Mouse (Mus musculus): ENCODE measurements around the gene Samm50. TPM values are rescaled to one million over a fixed set of nuclear protein-coding genes. Genes with fewer than 3 reads are reported as not detected.

Samm50 gene
- polyA plus RNA-seq, 1 experiment from 2014 or later = 90.6 TPM

DNA sequence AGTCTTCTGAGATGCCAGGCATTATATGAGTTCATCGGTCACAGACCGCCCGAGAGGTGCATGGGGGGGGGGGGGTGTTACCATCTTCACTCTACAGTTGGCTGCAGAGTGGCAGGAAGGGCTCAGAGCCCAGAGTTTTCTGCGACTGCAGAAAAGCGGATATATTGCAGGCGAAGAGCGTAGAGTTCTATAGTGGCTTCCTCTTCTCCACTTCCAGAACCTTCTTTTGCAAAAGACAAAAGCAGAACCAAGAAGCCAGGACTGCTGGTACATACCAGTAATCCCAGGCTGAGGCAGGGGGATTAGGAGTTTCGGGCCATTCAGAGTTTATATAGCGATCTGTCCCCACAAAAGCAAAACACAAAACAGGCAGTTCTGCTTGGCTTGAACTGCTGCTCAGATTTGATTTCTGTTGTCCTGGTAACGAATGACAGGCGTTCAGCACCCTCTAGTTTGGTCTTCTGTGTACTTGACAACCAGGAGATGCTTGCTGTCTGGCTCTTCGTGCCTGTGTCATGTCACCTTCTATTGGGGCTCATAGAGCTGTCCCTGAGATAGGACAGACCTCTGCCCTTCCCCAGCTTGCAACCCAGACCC is 64.3 kb downstream of the Samm50 start:
- H3K36me3 ChIP-seq (ENCODE audit: control insufficient read depth, insufficient read depth, low read length) = no peaks in the 10 kb centered on the region
- no peaks in the 10 kb centered on the region for H3K27me3 ChIP-seq (ENCODE audit: control insufficient read depth, insufficient read depth, low read depth, low read length)
- H3K4me1 ChIP-seq (ENCODE audit: control insufficient read depth, insufficient read depth, low read length) = peaks cover 28% of the 10 kb centered on the region
- ATAC-seq = no peak
- H3K9ac ChIP-seq (ENCODE audit: low read depth, low read length) = no peak overlapping the region
- 42% methylated on average over 12 of the region's 12 CpGs for WGBS
- 0 out of 2 replicates have a peak overlapping the region, but pooled peaks have one; percentile 24 for H3K27ac ChIP-seq (ENCODE audit: low read length)
- no peak overlapping the region for H3K4me3 ChIP-seq (ENCODE audit: low read depth, low read length)
- H3K9me3 ChIP-seq (replicated peaks; ENCODE audit: control insufficient read depth, low read length, poor library complexity, severe bottlenecking) = no peaks in the 10 kb centered on the region
- H3K4me2 ChIP-seq (ENCODE audit: low read length) = no peak overlapping the region

DNA sequence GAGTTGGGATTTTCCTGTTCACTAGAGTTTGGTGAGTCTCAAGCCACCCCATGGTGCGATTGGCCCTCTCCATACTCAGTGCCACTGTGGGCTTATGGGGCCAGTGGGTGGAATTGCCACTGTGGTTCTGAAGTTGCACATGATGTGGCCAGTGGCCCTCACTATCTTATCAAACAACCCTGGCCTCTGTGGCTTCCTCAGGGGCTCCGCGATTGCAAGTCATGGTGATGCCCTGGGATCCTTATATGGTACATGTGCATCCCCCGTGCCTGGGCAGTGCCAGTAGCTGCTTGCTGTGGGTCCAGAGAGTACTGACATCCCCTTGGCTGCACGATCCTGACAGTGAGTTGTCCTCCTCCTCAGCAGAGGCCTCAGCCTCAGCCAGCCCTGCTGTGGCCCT is 64.8 kb downstream of the Samm50 start:
- 90% methylated on average over 5 of the region's 5 CpGs for WGBS
- no peak overlapping the region for H3K4me3 ChIP-seq (ENCODE audit: low read depth, low read length)
- H3K9me3 ChIP-seq (replicated peaks; ENCODE audit: control insufficient read depth, low read length, poor library complexity, severe bottlenecking) = no peaks in the 10 kb centered on the region
- no peak overlapping the region for H3K27ac ChIP-seq (ENCODE audit: low read length)
- no peak for ATAC-seq
- H3K36me3 ChIP-seq (ENCODE audit: control insufficient read depth, insufficient read depth, low read length) = no peaks in the 10 kb centered on the region
- H3K9ac ChIP-seq (ENCODE audit: low read depth, low read length) = no peak overlapping the region
- H3K27me3 ChIP-seq (ENCODE audit: control insufficient read depth, insufficient read depth, low read depth, low read length) = no peaks in the 10 kb centered on the region
- no peak overlapping the region for H3K4me2 ChIP-seq (ENCODE audit: low read length)
- H3K4me1 ChIP-seq (ENCODE audit: control insufficient read depth, insufficient read depth, low read length) = peaks cover 28% of the 10 kb centered on the region

DNA sequence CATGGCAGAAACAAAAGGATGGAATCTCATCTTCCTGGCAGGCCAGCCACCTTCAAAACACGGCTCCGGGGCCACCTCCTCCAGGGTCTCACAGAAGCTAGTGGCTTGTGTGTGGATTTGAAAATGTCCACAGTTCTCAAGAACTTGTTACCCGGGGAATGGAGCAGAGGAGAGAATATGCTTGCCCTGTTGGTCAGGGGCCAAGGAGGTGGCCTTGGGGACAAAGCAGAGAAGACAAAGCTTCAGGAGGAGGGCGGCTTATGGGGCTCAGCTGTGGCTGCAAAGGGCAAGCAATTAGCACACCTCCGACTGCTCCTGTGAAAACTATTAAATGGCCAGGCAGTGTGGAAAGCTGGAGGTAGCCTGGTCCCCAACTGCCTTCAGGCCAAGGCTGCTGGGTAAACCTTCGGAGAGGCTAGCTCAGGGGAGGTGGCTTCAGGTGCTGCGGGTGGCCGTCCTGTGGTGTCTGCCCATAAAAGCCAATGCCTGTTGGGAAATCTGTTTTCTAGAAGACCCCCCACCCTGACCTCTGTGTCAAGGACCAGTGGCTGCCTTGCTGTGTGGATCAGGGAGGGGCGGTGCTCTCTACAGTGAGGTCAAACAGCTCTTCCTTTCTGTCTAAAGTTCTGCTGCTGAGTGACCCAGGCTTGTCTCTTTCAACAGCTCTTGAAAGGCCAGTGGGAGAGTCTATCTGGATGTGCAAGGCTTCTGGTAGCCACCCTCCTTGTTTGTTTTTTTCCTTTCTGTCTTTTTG is 66.7 kb downstream of the Samm50 start:
- no peak overlapping the region for H3K9ac ChIP-seq (ENCODE audit: low read depth, low read length)
- no peaks in the 10 kb centered on the region for H3K36me3 ChIP-seq (ENCODE audit: control insufficient read depth, insufficient read depth, low read length)
- no peak for ATAC-seq
- no peak overlapping the region for H3K4me3 ChIP-seq (ENCODE audit: low read depth, low read length)
- no peaks in the 10 kb centered on the region for H3K27me3 ChIP-seq (ENCODE audit: control insufficient read depth, insufficient read depth, low read depth, low read length)
- H3K4me2 ChIP-seq (ENCODE audit: low read length) = no peak overlapping the region
- H3K27ac ChIP-seq (ENCODE audit: low read length) = peak overlapping the region; percentile 17; the same call in 1 of the 2 replicates
- H3K9me3 ChIP-seq (replicated peaks; ENCODE audit: control insufficient read depth, low read length, poor library complexity, severe bottlenecking) = no peaks in the 10 kb centered on the region
- H3K4me1 ChIP-seq (ENCODE audit: control insufficient read depth, insufficient read depth, low read length) = peaks cover 33% of the 10 kb centered on the region
- 41% methylated on average over 9 of the region's 9 CpGs for WGBS

DNA sequence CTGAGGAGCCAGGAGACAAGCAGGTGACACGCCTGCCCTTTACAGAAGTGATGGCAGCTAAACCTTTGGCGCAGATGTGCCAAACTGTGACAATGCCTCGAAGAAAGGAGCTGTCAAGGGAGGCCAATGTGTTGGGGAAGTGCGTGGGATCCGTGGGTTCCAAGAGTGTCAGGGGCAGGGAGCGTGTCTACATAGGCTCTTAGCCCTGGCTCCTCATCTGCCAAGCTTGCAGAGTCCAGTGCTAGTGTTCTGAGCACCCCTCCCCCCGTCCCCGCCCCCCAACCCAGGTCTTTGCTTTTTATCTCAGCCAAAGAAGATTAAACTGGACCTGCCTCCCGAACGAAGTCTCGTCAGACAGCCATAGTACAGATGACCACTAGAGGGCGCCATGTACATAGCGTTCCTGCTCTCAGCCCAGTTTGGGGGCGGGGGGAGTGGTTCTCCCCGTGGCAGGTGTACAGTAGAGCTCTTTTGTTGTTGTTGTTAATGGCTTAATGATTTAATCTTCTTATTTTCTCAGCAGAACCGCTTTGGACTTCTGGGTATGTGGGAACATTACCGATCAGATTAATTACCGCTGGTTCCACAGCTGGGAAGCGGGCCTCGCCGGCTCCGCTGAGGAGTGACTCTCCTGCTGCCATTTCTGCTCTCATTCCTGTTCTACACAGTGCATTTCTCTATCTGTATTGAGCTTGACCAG is 68.2 kb downstream of the Samm50 start:
- Histone ChIP-seq H3K4me1 (ENCODE audit: control insufficient read depth, insufficient read depth, low read length) (peaks cover 33% of the 10 kb centered on the region), H3K27ac (ENCODE audit: low read length) (peak overlapping the region; percentile 79), H3K4me3 (ENCODE audit: low read depth, low read length) (peak overlapping the region; percentile 7; the same call in 1 of the 2 replicates), H3K9ac (ENCODE audit: low read depth, low read length) (peak overlapping the region; percentile 44), H3K36me3 (ENCODE audit: control insufficient read depth, insufficient read depth, low read length) (no peaks in the 10 kb centered on the region), H3K27me3 (ENCODE audit: control insufficient read depth, insufficient read depth, low read depth, low read length) (no peaks in the 10 kb centered on the region), H3K9me3 (replicated peaks; ENCODE audit: control insufficient read depth, low read length, poor library complexity, severe bottlenecking) (no peaks in the 10 kb centered on the region), H3K4me2 (ENCODE audit: low read length) (peak overlapping the region; percentile 46)
- peak; percentile 76 for ATAC-seq
- WGBS = 10% methylated on average over 22 of the region's 22 CpGs

DNA sequence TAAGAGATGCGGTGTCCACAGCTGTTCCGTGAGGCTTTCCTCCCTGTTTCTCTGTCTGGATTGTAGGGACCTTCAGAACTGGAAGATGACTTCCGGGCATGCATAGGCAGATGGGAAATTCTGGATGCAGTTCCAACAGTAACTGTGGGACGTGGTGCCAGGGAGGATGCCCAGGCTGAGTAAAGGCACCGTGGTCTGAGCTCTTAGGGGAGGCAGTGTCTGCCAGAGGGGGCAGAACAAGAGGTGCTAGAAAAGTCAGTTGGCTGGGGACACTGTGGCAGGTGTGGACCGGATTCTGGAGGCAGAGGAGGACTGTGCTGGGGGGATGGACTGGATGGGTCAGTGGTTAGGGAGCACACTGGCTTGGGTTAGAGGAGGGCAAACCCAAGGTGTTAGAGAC is 70.6 kb downstream of the Samm50 start:
- Histone ChIP-seq H3K36me3 (ENCODE audit: control insufficient read depth, insufficient read depth, low read length) (no peaks in the 10 kb centered on the region), H3K9ac (ENCODE audit: low read depth, low read length) (no peak overlapping the region), H3K4me2 (ENCODE audit: low read length) (no peak overlapping the region), H3K27ac (ENCODE audit: low read length) (no peak overlapping the region), H3K4me3 (ENCODE audit: low read depth, low read length) (no peak overlapping the region), H3K9me3 (replicated peaks; ENCODE audit: control insufficient read depth, low read length, poor library complexity, severe bottlenecking) (no peaks in the 10 kb centered on the region), H3K4me1 (ENCODE audit: control insufficient read depth, insufficient read depth, low read length) (peaks cover 35% of the 10 kb centered on the region), H3K27me3 (ENCODE audit: control insufficient read depth, insufficient read depth, low read depth, low read length) (no peaks in the 10 kb centered on the region)
- 90% methylated on average over 6 of the region's 6 CpGs for WGBS
- ATAC-seq = no peak

GRCm38 (mm10) chr15:84263573-84263972 is 71.5 kb downstream of the Samm50 start:
- 20% methylated on average over 2 of the region's 2 CpGs for WGBS
- H3K27me3 ChIP-seq (ENCODE audit: control insufficient read depth, insufficient read depth, low read depth, low read length) = no peaks in the 10 kb centered on the region
- no peaks in the 10 kb centered on the region for H3K9me3 ChIP-seq (replicated peaks; ENCODE audit: control insufficient read depth, low read length, poor library complexity, severe bottlenecking)
- H3K36me3 ChIP-seq (ENCODE audit: control insufficient read depth, insufficient read depth, low read length) = no peaks in the 10 kb centered on the region
- no peak for ATAC-seq
- H3K4me2 ChIP-seq (ENCODE audit: low read length) = no peak overlapping the region
- no peak overlapping the region for H3K27ac ChIP-seq (ENCODE audit: low read length)
- peaks cover 31% of the 10 kb centered on the region for H3K4me1 ChIP-seq (ENCODE audit: control insufficient read depth, insufficient read depth, low read length)
- no peak overlapping the region for H3K9ac ChIP-seq (ENCODE audit: low read depth, low read length)
- no peak overlapping the region for H3K4me3 ChIP-seq (ENCODE audit: low read depth, low read length)

DNA sequence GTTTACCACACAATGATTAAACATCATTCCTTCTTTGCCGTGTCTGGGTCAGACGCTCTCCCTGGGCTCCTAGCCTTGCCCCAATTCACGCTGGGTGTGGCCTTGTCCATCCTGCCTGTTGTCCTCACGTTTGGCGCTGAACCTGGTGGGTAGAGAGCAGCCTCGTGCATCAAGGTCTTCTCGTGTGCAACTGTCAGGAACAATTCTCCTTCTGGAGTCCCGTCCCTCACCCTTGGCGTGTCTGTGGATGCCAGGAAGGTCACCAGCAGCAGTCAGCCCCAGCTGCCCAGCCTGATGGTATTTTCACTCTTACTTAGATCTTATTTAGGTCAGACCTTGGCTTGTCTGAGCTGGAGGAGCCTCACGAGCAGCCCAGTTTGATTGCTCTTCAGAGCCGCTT is 73.1 kb downstream of the Samm50 start:
- no peak for ATAC-seq
- WGBS = 71% methylated on average over 11 of the region's 11 CpGs
- H3K36me3 ChIP-seq (ENCODE audit: control insufficient read depth, insufficient read depth, low read length) = no peaks in the 10 kb centered on the region

DNA sequence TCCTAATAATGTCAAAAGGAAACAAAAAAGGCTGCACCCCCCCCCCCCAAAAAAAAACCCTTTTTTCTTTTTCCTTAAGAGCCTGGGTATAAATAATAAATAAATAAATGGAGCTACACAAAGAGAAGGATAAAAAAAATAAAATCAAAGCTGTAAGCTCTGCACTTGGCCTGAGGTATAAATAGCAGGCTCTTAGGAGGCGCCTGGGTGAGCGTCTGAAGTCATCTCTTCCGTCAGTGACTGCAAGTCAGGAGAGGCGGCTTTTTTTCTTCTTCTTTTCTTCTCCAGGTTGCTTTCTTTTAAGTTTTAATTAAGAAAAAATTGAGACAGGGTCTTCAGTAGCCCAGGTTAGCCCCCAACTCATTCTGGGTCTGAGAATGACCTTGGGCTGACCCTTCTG is 74.2 kb downstream of the Samm50 start:
- H3K9me3 ChIP-seq (replicated peaks; ENCODE audit: control insufficient read depth, low read length, poor library complexity, severe bottlenecking) = no peaks in the 10 kb centered on the region
- no peaks in the 10 kb centered on the region for H3K27me3 ChIP-seq (ENCODE audit: control insufficient read depth, insufficient read depth, low read depth, low read length)
- no peak overlapping the region for H3K4me2 ChIP-seq (ENCODE audit: low read length)
- no peak for ATAC-seq
- peaks cover 19% of the 10 kb centered on the region for H3K4me1 ChIP-seq (ENCODE audit: control insufficient read depth, insufficient read depth, low read length)
- H3K9ac ChIP-seq (ENCODE audit: low read depth, low read length) = no peak overlapping the region
- 60% methylated on average over 4 of the region's 4 CpGs for WGBS
- H3K4me3 ChIP-seq (ENCODE audit: low read depth, low read length) = no peak overlapping the region
- peak overlapping the region; percentile 69 for H3K27ac ChIP-seq (ENCODE audit: low read length)
- no peaks in the 10 kb centered on the region for H3K36me3 ChIP-seq (ENCODE audit: control insufficient read depth, insufficient read depth, low read length)

More for the DNA sequence above, 73.1 kb downstream of the Samm50 start:
- H3K27me3 ChIP-seq (ENCODE audit: control insufficient read depth, insufficient read depth, low read depth, low read length) = no peaks in the 10 kb centered on the region
- peak overlapping the region; percentile 67 for H3K27ac ChIP-seq (ENCODE audit: low read length)
- no peak overlapping the region for H3K4me2 ChIP-seq (ENCODE audit: low read length)
- no peak overlapping the region for H3K9ac ChIP-seq (ENCODE audit: low read depth, low read length)
- no peak overlapping the region for H3K4me3 ChIP-seq (ENCODE audit: low read depth, low read length)
- H3K4me1 ChIP-seq (ENCODE audit: control insufficient read depth, insufficient read depth, low read length) = peaks cover 27% of the 10 kb centered on the region
- no peaks in the 10 kb centered on the region for H3K9me3 ChIP-seq (replicated peaks; ENCODE audit: control insufficient read depth, low read length, poor library complexity, severe bottlenecking)
